In the genomic region with DNA sequence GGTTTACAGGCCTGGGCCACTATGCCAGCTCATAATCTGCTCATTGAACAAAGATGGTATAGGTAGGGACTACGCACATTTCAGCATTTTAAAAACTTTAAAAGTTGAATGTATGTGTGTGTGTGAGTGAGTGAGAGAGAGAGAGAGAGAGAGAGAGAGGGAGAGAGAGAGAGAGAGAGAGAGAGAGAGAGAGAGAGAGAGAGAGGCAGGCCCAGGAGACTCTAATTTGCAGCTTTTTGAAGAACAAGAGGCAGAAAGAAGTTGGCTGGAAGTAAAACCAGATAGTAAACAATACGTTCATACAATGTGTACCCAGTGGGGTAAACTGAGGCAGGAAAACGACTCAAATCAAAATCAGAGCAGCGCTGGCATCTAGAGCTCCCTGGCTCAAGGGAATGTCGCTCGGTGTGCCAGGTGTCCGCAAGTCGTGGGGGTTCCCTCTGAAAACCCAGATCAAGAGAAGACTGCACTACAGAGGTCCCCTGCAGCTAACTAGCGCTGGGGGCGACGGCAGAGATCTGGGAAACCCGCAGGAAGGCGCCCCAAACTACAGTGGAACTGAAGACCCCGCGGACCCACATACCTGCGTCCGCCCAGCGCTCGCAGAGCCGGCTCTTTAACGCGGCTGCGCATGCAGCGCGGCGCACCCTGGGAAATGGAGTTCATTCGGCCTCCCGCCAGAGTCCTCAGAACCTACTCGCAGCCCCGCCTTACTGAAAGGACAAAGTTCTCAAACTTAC, we compare ENCODE assay signal across 8 mouse cellular contexts. TPM values are rescaled to one million over a fixed set of nuclear protein-coding genes. Genes with fewer than 3 reads are reported as not detected.
DNase-seq lines count a peak whose midpoint lies in the region; ATAC-seq and TF ChIP-seq lines count a peak whose summit lies in the region.

A gene (minus strand): TSS at position 650 of the 740 bp plus-strand sequence.

- no peaks in the 10 kb centered on the region for H3K36me3 ChIP-seq in hindbrain, embryonic 16.5 days (ENCODE audit: control insufficient read depth, insufficient read depth, low read length)
- H3K36me3 ChIP-seq in macrophage (ENCODE audit: inconsistent target) = peaks cover 6% of the 10 kb centered on the region; the same call in 1 of the 2 replicates

- intact Hi-C loops in gastrocnemius, adult 2 months (cut with DNase I) = no loop called here

- peak within 1 kb of the TSS; percentile 79 for H3K4me3 ChIP-seq in gastrocnemius, adult 2 months
- peak within 1 kb of the TSS; percentile 74 for H3K4me3 ChIP-seq in hindbrain, embryonic 16.5 days (ENCODE audit: low read length)
- peak within 1 kb of the TSS; percentile 76 for H3K4me3 ChIP-seq in macrophage (ENCODE audit: inconsistent target)

- H3K4me1 ChIP-seq in hindbrain, embryonic 16.5 days (ENCODE audit: control insufficient read depth, insufficient read depth, low read depth, low read length) = peaks cover 5% of the 10 kb centered on the region; the same call in 1 of the 2 replicates

- peak within 1 kb of the TSS; percentile 70 for H3K4me2 ChIP-seq in hindbrain, embryonic 16.5 days (ENCODE audit: low read length)

- TF ChIP-seq CTCF in gastrocnemius, adult 2 months (IDR thresholded peaks at IDR 0.05) = no peak

- DNase-seq in cerebellum, postnatal 4 days (ENCODE audit: low spot score in 2 of 2) = peak; percentile 73 to 75
- DNase-seq in gastrocnemius, adult 2 months = peak; percentile 89
- DNase-seq in left cerebral cortex, adult 18-20 months (ENCODE audit: low spot score in 2 of 2) = peak; percentile 82 to 88
- peak; percentile 90 for DNase-seq in right cerebral cortex, adult 18-20 months
- DNase-seq in urinary bladder, postnatal 14 days (ENCODE audit: low spot score) = peak; percentile 82

- peak within 1 kb of the TSS; percentile 81 for H3K9ac ChIP-seq in hindbrain, embryonic 16.5 days (ENCODE audit: low read depth, low read length)

- peak; percentile 97 for ATAC-seq in activated CD4-positive, CD25-positive, alpha-beta regulatory T cell, adult 4 months
- peak; percentile 98 for ATAC-seq in hindbrain, embryonic 16.5 days

- no peaks in the 10 kb centered on the region for H3K79me2 ChIP-seq in macrophage (ENCODE audit: inconsistent target)

- H3K9me3 ChIP-seq in hindbrain, embryonic 16.5 days (ENCODE audit: control insufficient read depth, low read length) = no peaks in the 10 kb centered on the region

- H3K27ac ChIP-seq in gastrocnemius, adult 2 months = peak within 1 kb of the TSS; percentile 89
- H3K27ac ChIP-seq in hindbrain, embryonic 16.5 days (ENCODE audit: low read depth, low read length) = no peak within 1 kb of the TSS
- H3K27ac ChIP-seq in macrophage = no peak within 1 kb of the TSS

- H3K27me3 ChIP-seq in hindbrain, embryonic 16.5 days (replicated peaks; ENCODE audit: control insufficient read depth, insufficient read depth, low read length) = no peaks in the 10 kb centered on the region

- 3% methylated on average over 30 of the region's 30 CpGs for WGBS in hindbrain, embryonic 16.5 days
- 4% methylated on average over 30 of the region's 30 CpGs for WGBS in macrophage (ENCODE audit: missing documents)

RNA-seq across cellular contexts. Expression of the gene that starts here (rescaled TPM):
- polyA plus RNA-seq in activated CD4-positive, CD25-positive, alpha-beta regulatory T cell, adult 4 months (2017; shearing (Covaris generic)) = 1 to 10 TPM; 1.9 to 2.3 TPM
- total RNA-seq in gastrocnemius, adult 2 months (2021) = 1 to 10 TPM; 4.4 TPM
- polyA plus RNA-seq in hindbrain, embryonic 16.5 days (2015; fragmentation: Nextera tagmentation; extraction: Ambion mirVana) = 7.2 and 8.1 TPM in 2 replicates
- total RNA-seq in left cerebral cortex, adult 18-20 months (2021) = 10 to 100 TPM; 18.8 to 18.9 TPM
- 10 to 100 TPM in 12 of 26 experiments, 1 to 10 TPM in 14; 1.2 to 21.5 (median 9.8) TPM for total RNA-seq in macrophage (2018; cell fraction: chromatin; rRNA removed)
- total RNA-seq in macrophage (2018; cell fraction: cytosol; rRNA removed) = 1 to 10 TPM in 25 of 26 experiments, under 1 TPM in 1; 0.91 to 3.1 (median 1.9) TPM
- 10 to 100 TPM in 3 of 26 experiments, 1 to 10 TPM in 23; 1.5 to 11.5 (median 5.2) TPM for total RNA-seq in macrophage (2018; cell fraction: nucleus; rRNA removed)
- polyA plus RNA-seq in macrophage (2018) = 1.5 to 3.6 TPM (median 2.4 TPM) in 3 replicates
